Mouse (Mus musculus): ENCODE results near the gene Carf. TPM values are rescaled to one million over a fixed set of nuclear protein-coding genes. Genes with fewer than 3 reads are reported as not detected.
A peak's percentile ranks its signal among the peaks of the same experiment; 100 is the strongest.

Carf gene
- polyA plus RNA-seq, 1 experiment from 2014 or later: 6.6 TPM

DNA sequence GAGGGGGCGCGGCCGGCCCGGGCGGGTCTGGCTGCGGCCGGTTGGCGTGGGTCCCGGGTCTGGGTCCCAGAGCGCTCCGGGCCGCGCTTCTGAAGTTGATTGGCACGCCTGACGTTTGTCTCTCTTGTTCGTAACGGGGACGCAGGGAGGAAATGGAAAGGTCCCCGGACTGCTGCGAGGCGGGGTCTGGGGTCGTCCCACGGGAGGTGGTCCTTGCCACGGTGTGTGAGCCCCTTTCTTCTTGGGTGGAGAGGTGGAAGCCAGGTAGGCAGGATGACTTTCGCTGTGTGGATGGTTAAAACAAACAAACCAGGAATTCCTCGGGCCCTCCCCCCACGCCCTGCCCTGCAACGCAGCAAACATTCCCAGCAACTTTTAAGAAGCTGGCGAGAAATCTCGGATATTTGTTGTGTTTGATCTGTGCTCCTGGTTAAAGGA is 82.8 kb downstream of the Carf start:
- Histone ChIP-seq H3K4me3 (peak overlapping the region; percentile 94), H3K4me2 (peak overlapping the region; percentile 70), H3K36me3 (ENCODE audit: poor library complexity, severe bottlenecking) (no peaks in the 10 kb centered on the region), H3K9me3 (replicated peaks) (no peaks in the 10 kb centered on the region), H3K27ac (peak overlapping the region; percentile 91), H3K27me3 (no peaks in the 10 kb centered on the region), H3K9ac (peak overlapping the region; percentile 88), H3K4me1 (peaks cover 13% of the 10 kb centered on the region)
- under 1% methylated on average over 30 of the region's 30 CpGs for WGBS
- no peak for ATAC-seq

DNA sequence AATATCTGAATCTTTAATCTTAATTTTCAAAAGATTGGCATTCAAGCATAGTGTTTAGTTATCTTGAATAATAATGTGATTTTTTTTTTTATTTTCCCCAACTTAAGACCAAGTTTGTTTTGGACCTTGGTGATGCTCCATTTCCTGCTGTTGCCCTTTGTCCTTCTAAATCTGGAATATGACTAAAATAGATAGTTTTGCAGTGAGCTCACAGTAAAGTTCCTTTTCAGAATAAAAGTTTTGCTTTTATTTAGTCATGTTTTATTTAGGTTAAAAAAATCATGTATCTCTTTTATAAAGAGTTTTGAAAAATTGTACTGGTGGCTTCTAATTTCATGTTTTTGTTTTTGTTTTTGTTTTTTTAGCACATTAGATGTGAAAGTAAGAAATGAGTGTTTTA is 90.4 kb downstream of the Carf start:
- Histone ChIP-seq H3K9ac (no peak overlapping the region), H3K27ac (no peak overlapping the region), H3K9me3 (replicated peaks) (no peaks in the 10 kb centered on the region), H3K4me1 (no peaks in the 10 kb centered on the region), H3K4me3 (no peak overlapping the region), H3K36me3 (ENCODE audit: poor library complexity, severe bottlenecking) (no peaks in the 10 kb centered on the region), H3K4me2 (no peak overlapping the region), H3K27me3 (no peaks in the 10 kb centered on the region)
- ATAC-seq: no peak

DNA sequence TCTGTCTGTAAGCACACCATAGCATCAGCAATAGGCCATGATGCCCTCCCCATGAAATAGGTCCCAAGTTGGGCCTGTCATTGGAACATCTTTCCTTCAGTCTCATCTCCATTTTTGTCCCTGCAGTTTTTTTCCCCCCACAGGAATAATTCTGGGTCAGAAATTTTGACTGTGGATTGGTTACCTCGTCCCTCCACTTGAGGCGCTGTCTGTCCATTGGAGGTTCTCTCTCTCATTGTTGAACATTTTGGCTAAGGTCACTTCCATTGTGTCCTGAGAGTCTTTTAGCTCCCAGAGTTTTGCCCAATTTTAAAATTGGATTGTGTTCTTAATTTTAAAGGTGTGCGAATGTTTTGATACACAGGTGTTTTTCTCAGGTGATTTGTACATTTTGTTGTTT is 98.8 kb downstream of the Carf start:
- Histone ChIP-seq H3K4me2 (no peak overlapping the region), H3K27ac (no peak overlapping the region), H3K4me1 (no peaks in the 10 kb centered on the region), H3K4me3 (no peak overlapping the region), H3K27me3 (no peaks in the 10 kb centered on the region), H3K9me3 (replicated peaks) (no peaks in the 10 kb centered on the region), H3K9ac (no peak overlapping the region), H3K36me3 (ENCODE audit: poor library complexity, severe bottlenecking) (peaks cover 11% of the 10 kb centered on the region)
- 73% methylated on average over 3 of the region's 3 CpGs for WGBS
- ATAC-seq: no peak

DNA sequence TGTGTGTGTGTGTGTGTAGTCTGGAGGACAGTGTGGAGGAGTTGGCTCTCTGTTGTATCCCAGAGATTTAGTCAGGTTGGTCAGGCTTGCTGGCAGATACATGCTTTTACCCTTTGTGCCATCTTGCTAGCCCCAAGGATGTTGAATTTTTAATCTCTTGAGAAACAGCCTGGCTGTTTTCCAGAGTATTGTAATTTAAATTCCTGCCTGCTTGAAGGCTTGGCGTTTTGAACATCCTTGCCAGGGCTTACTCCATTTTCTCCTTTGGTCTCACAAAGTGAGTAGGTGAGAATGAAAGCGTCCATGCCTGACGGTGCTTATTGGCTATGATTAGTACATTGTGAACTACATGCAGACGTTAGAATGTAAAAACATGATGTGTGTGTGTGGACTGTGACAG is 101.0 kb downstream of the Carf start:
- H3K36me3 ChIP-seq (ENCODE audit: poor library complexity, severe bottlenecking): peaks cover 30% of the 10 kb centered on the region
- no peaks in the 10 kb centered on the region for H3K27me3 ChIP-seq
- no peak overlapping the region for H3K9ac ChIP-seq
- no peak overlapping the region for H3K4me2 ChIP-seq
- WGBS: 66% methylated on average over 4 of the region's 4 CpGs
- no peak for ATAC-seq
- no peaks in the 10 kb centered on the region for H3K4me1 ChIP-seq
- no peaks in the 10 kb centered on the region for H3K9me3 ChIP-seq (replicated peaks)
- no peak overlapping the region for H3K27ac ChIP-seq
- H3K4me3 ChIP-seq: no peak overlapping the region

Other genes starting within 250 kb of the Carf start
- 15.7 and 16.6 TPM in 2 replicates for gene Fam117b, start 185.2 kb upstream of the Carf start, polyA plus RNA-seq (2015; fragmentation: Nextera tagmentation; extraction: Ambion mirVana)
- gene Ica1l, start 55.1 kb upstream of the Carf start, polyA plus RNA-seq (2015; fragmentation: Nextera tagmentation; extraction: Ambion mirVana): 11.4 and 13.4 TPM in 2 replicates
- gene Wdr12, start 398 bp downstream of the Carf start, polyA plus RNA-seq (2015; fragmentation: Nextera tagmentation; extraction: Ambion mirVana): 50.8 and 54.0 TPM in 2 replicates
- gene Nbeal1, start 82.4 kb downstream of the Carf start, polyA plus RNA-seq (2015; fragmentation: Nextera tagmentation; extraction: Ambion mirVana): 6.8 and 8.8 TPM in 2 replicates
- gene Cyp20a1, start 245.1 kb downstream of the Carf start, polyA plus RNA-seq (2015; fragmentation: Nextera tagmentation; extraction: Ambion mirVana): 14.5 and 14.6 TPM in 2 replicates

Measured in forebrain, embryonic 13.5 days (tissue).